Mouse (Mus musculus) bone marrow macrophage, adult 2 months (primary cell): ENCODE measurements at regions not wholly inside any gene's neighbourhood (a gene's known extent, or its start where the extent isn't known, plus 50 kb on each side); places are given as distances from the start of the nearest gene placed in this dataset.

ENCODE experiments used
- CTCF ChIP-seq: IDR thresholded peaks from 2 replicates; pipeline ENCODE4 v1.5.1; 2012; ENCODE audit warnings: low read depth, mild to moderate bottlenecking, low read length, moderate library complexity
- POLR2A ChIP-seq: IDR thresholded peaks from 2 replicates; pipeline ENCODE4 v1.6.1; 2012; ENCODE audit warnings: mild to moderate bottlenecking, low read depth, low read length, borderline replicate concordance

DNA sequence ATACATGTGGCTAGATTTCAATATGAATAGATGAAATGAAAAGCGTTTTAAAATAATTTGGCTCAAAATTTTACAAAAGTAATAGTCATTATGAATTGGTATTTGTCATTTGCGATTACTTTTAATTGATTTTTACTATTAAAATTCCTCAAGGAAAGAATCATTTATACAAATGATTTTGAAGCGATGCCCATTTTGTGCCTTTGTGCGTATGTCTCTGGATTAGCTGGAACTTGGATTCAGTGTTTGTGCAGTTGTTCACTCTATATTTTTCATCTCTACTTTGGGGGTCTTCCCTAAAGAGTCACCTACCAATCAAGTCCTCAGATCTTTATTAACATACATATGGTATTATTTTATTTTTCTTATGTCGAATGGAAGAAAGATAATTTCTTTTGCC, 274.3 kb downstream of the Ptprc start:
- no peak for TF ChIP-seq POLR2A
- TF ChIP-seq CTCF, result no peak
